Mouse (Mus musculus): ENCODE data around the gene Dupd1.

DNA sequence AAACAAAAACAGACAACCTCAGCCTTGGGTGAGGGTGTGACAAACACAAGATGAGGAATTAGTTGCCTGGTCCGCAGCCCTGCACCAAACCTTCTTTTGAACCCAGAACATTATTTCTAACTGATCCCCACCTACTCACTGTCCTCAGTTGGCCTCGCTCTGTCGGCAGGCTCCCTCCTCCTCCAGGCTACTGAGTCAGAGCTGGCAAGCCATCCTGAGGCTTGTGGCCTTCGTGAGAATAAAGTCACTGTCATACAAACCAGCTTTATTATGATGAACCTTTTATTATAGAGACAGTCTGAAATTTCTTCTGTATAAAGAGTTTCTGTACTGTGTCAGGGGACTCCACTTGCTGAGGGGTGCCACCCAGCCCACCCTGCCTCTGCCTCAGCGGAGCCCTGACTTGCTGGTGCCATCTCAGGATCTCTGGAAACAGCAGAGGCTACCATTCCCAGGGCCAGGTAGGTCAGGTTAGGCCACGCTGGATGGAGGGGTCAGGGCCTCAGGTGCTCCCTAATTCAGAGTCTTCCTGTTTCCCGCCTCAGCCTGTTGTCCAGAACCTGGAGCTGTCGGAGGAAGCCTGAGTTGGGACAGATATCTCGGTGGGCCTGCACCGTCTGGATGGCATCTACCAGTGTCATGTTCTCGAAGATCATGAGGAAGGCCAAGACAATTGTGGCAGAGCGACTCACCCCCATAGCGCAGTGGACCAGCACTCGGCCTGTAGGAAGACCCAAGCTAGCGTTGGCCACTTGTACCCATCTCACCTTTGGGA is 18.9 kb upstream of the Dupd1 start:
- TF ChIP-seq POLR2A (IDR thresholded peaks at IDR 0.05; ENCODE audit: borderline replicate concordance, extremely low read depth, insufficient read depth, insufficient read length, poor library complexity, severe bottlenecking): no peak
- no peak for TF ChIP-seq CTCF (IDR thresholded peaks at IDR 0.05; ENCODE audit: borderline replicate concordance, extremely low read depth, insufficient read depth, insufficient read length)

Data from brain, embryonic 14.5 days (tissue).